Comparison of ENCODE assay signal across 25 mouse cellular contexts in the genomic region with DNA sequence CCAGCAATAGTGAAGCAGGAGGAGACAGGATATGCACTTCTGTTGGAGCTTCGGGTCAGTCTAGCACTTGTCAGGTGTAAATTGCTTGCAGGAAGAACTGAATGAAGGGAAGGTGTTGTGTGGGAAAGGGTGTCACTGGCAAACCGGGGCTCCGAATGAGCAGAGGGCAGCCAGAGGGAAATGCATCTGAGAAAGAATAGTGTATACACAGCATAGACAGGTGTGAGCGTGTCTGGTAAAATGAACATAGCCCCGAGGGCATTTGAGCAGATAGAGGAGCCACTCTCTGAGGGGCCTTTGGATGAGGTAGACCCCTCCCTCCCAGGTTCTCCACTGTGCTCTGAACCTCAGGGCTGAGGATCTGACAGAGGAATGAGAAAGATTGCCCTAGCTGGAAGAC. TPM values are rescaled to one million over a fixed set of nuclear protein-coding genes. Genes with fewer than 3 reads are reported as not detected.
DNase-seq lines count a peak whose midpoint lies in the region; ATAC-seq and TF ChIP-seq lines count a peak whose summit lies in the region.
"Had no signal": no experiment of that assay in that cellular context is flagged by ENCODE, and none has a peak within 500 bp of the region (broad histone marks: within the 10 kb centered on the region; RNA-seq: fewer than 3 reads in every experiment).

No protein-coding gene starts in this region.

- DNase-seq in frontal cortex, postnatal 14 days (ENCODE audit: low spot score in 2 of 2), result peak; percentile 2 to 4
- no peak for DNase-seq in frontal cortex, postnatal 10 days (ENCODE audit: low spot score in 2 of 2)
- no peak for DNase-seq in midbrain, embryonic 14.5 days
- DNase-seq in left cerebral cortex, adult 11 months (ENCODE audit: low spot score), result no peak
- DNase-seq: adrenal gland, adult 8-10 months; cerebellum, adult 11-12 months; cerebellum, postnatal 10 days; gastrocnemius, adult 2 months; heart, postnatal 10 days; liver, embryonic 13.5 days; lung, adult 2 months; lung, postnatal 14 days; right cerebral cortex, adult 18-20 months had no signal

- peaks cover 30% of the 10 kb centered on the region for H3K4me1 ChIP-seq in kidney, embryonic 16.5 days (ENCODE audit: insufficient read depth, low read length)
- H3K4me1 ChIP-seq in kidney, embryonic 14.5 days (ENCODE audit: control insufficient read depth, insufficient read depth, low read length), result no peaks in the 10 kb centered on the region; the same call in 1 of the 2 replicates
- H3K4me1 ChIP-seq in midbrain, embryonic 15.5 days, result peaks cover 13% of the 10 kb centered on the region
- peaks cover 6% of the 10 kb centered on the region; the same call in 1 of the 2 replicates for H3K4me1 ChIP-seq in midbrain, embryonic 14.5 days (ENCODE audit: control insufficient read depth, insufficient read depth, low read length)
- H3K4me1 ChIP-seq in ES-Bruce4 (ENCODE audit: control insufficient read depth, insufficient read depth, low read length), result peaks cover 6% of the 10 kb centered on the region

- no peak overlapping the region for H3K4me2 ChIP-seq in kidney, embryonic 16.5 days (replicated peaks; ENCODE audit: low read depth, low read length)
- no peak overlapping the region for H3K4me2 ChIP-seq in kidney, embryonic 14.5 days (replicated peaks; ENCODE audit: low read depth, low read length)
- H3K4me2 ChIP-seq in midbrain, embryonic 15.5 days, result no peak overlapping the region
- no peak overlapping the region for H3K4me2 ChIP-seq in midbrain, embryonic 14.5 days (ENCODE audit: low read length)
- H3K4me2 ChIP-seq: heart, embryonic 11.5 days; liver, embryonic 13.5 days; midbrain, embryonic 13.5 days; neural tube, embryonic 13.5 days had no signal

- H3K9me3 ChIP-seq in kidney, embryonic 16.5 days (ENCODE audit: low read length), result no peaks in the 10 kb centered on the region
- H3K9me3 ChIP-seq in kidney, embryonic 14.5 days (ENCODE audit: control insufficient read depth, low read length), result no peaks in the 10 kb centered on the region
- no peaks in the 10 kb centered on the region for H3K9me3 ChIP-seq in midbrain, embryonic 15.5 days
- H3K9me3 ChIP-seq in midbrain, embryonic 14.5 days (ENCODE audit: control insufficient read depth, low read length), result no peaks in the 10 kb centered on the region
- no peaks in the 10 kb centered on the region for H3K9me3 ChIP-seq in ES-Bruce4 (replicated peaks; ENCODE audit: control insufficient read depth, insufficient read depth, low read length, poor library complexity, severe bottlenecking)
- H3K9me3 ChIP-seq: embryonic facial prominence, embryonic 10.5 days; hindbrain, embryonic 10.5 days; liver, embryonic 13.5 days; midbrain, embryonic 13.5 days; neural tube, embryonic 13.5 days had no signal

- no peaks in the 10 kb centered on the region for H3K27me3 ChIP-seq in kidney, embryonic 16.5 days (ENCODE audit: insufficient read depth, low read length)
- no peaks in the 10 kb centered on the region; the same call in 1 of the 2 replicates for H3K27me3 ChIP-seq in kidney, embryonic 14.5 days (ENCODE audit: control insufficient read depth, insufficient read depth, low read length)
- 0 out of 2 replicates have a peak, but pooled peaks cover 2% of the 10 kb centered on the region for H3K27me3 ChIP-seq in midbrain, embryonic 15.5 days (replicated peaks)
- H3K27me3 ChIP-seq in midbrain, embryonic 14.5 days (ENCODE audit: control insufficient read depth, insufficient read depth, low read length), result peaks cover 17% of the 10 kb centered on the region; the same call in 1 of the 2 replicates
- peaks cover 4% of the 10 kb centered on the region; the same call in 1 of the 2 replicates for H3K27me3 ChIP-seq in ES-Bruce4 (ENCODE audit: control insufficient read depth, insufficient read depth, low read length, poor library complexity, severe bottlenecking)

- WGBS in kidney, embryonic 16.5 days, result 50% methylated on average over 5 of the region's 5 CpGs
- 57% methylated on average over 5 of the region's 5 CpGs for WGBS in kidney, embryonic 14.5 days
- 77% methylated on average over 5 of the region's 5 CpGs for WGBS in midbrain, embryonic 15.5 days
- WGBS in midbrain, embryonic 14.5 days, result 78% methylated on average over 5 of the region's 5 CpGs

- TF ChIP-seq CTCF in ES-Bruce4 (IDR thresholded peaks at IDR 0.05; ENCODE audit: low read depth, low read length), result no peak

- no peak overlapping the region for H3K9ac ChIP-seq in kidney, embryonic 16.5 days (replicated peaks; ENCODE audit: low read length)
- no peak overlapping the region for H3K9ac ChIP-seq in kidney, embryonic 14.5 days (ENCODE audit: low read depth, low read length)
- H3K9ac ChIP-seq in midbrain, embryonic 15.5 days, result no peak overlapping the region
- H3K9ac ChIP-seq in midbrain, embryonic 14.5 days (replicated peaks; ENCODE audit: low read length), result no peak overlapping the region
- no peak overlapping the region for H3K9ac ChIP-seq in ES-Bruce4 (ENCODE audit: low read depth, poor library complexity, severe bottlenecking)
- H3K9ac ChIP-seq: liver, embryonic 13.5 days; midbrain, embryonic 13.5 days; neural tube, embryonic 13.5 days had no signal

- no peak overlapping the region for H3K4me3 ChIP-seq in kidney, embryonic 16.5 days (ENCODE audit: low read length)
- no peak overlapping the region for H3K4me3 ChIP-seq in kidney, embryonic 14.5 days (ENCODE audit: low read length)
- no peak overlapping the region for H3K4me3 ChIP-seq in midbrain, embryonic 15.5 days
- H3K4me3 ChIP-seq in midbrain, embryonic 14.5 days (replicated peaks; ENCODE audit: low read depth, low read length), result no peak overlapping the region
- H3K4me3 ChIP-seq in ES-Bruce4 (ENCODE audit: low read depth, low read length), result no peak overlapping the region
- H3K4me3 ChIP-seq: embryonic facial prominence, embryonic 10.5 days; gastrocnemius, adult 2 months; hindbrain, embryonic 10.5 days; left cerebral cortex, adult 2 months; liver, embryonic 13.5 days; midbrain, embryonic 13.5 days; myocyte; neural tube, embryonic 13.5 days had no signal

- H3K36me3 ChIP-seq in kidney, embryonic 16.5 days (ENCODE audit: insufficient read depth, low read length), result no peaks in the 10 kb centered on the region
- H3K36me3 ChIP-seq in kidney, embryonic 14.5 days (ENCODE audit: control insufficient read depth, insufficient read depth, low read length), result no peaks in the 10 kb centered on the region
- H3K36me3 ChIP-seq in midbrain, embryonic 15.5 days (replicated peaks), result no peaks in the 10 kb centered on the region
- H3K36me3 ChIP-seq in midbrain, embryonic 14.5 days (ENCODE audit: control insufficient read depth, insufficient read depth, low read length), result no peaks in the 10 kb centered on the region
- no peaks in the 10 kb centered on the region for H3K36me3 ChIP-seq in ES-Bruce4 (ENCODE audit: control insufficient read depth, insufficient read depth, low read length, poor library complexity, severe bottlenecking)
- H3K36me3 ChIP-seq: embryonic facial prominence, embryonic 10.5 days; hindbrain, embryonic 10.5 days; liver, embryonic 13.5 days; midbrain, embryonic 13.5 days; neural tube, embryonic 13.5 days had no signal

- peak overlapping the region; percentile 74 for H3K27ac ChIP-seq in kidney, embryonic 16.5 days (ENCODE audit: low read length)
- H3K27ac ChIP-seq in kidney, embryonic 14.5 days (ENCODE audit: low read depth, low read length), result no peak overlapping the region
- 0 out of 2 replicates have a peak overlapping the region, but pooled peaks have one; percentile 8 for H3K27ac ChIP-seq in midbrain, embryonic 15.5 days
- H3K27ac ChIP-seq in midbrain, embryonic 14.5 days (replicated peaks; ENCODE audit: low read depth, low read length), result no peak overlapping the region
- H3K27ac ChIP-seq in ES-Bruce4 (ENCODE audit: insufficient read depth, low read length), result 0 out of 2 replicates have a peak overlapping the region, but pooled peaks have one; percentile 17
- H3K27ac ChIP-seq: embryonic facial prominence, embryonic 10.5 days; gastrocnemius, adult 2 months; hindbrain, embryonic 10.5 days; left cerebral cortex, adult 2 months; liver, embryonic 13.5 days; midbrain, embryonic 13.5 days; neural tube, embryonic 13.5 days had no signal

- no peak for TF ChIP-seq POLR2A in ES-Bruce4 (IDR thresholded peaks at IDR 0.05; ENCODE audit: insufficient read depth, low read length)

- no peak for ATAC-seq in kidney, embryonic 16.5 days (ENCODE audit: low FRiP score, low TSS enrichment)
- ATAC-seq in kidney, embryonic 14.5 days (ENCODE audit: low FRiP score, low TSS enrichment), result no peak
- no peak for ATAC-seq in midbrain, embryonic 15.5 days (replicated peaks)
- ATAC-seq in midbrain, embryonic 14.5 days (ENCODE audit: low FRiP score, low TSS enrichment), result no peak
- ATAC-seq: intestine, postnatal 0 days; midbrain, embryonic 13.5 days had no signal

- TF ChIP-seq EP300 in ES-Bruce4 (IDR thresholded peaks at IDR 0.05; ENCODE audit: insufficient read depth, low read depth, low read length), result peak; percentile 43; the same call in 1 of the 2 replicates

RNA-seq across cellular contexts. Expression of gene BC034090, which starts 3.8 kb away (rescaled TPM):
- 8.2 and 9.1 TPM in 2 replicates for polyA plus RNA-seq in kidney, embryonic 16.5 days (2015; fragmentation: Nextera tagmentation; extraction: Ambion mirVana)
- polyA plus RNA-seq in kidney, embryonic 14.5 days (2014; fragmentation: Nextera tagmentation; extraction: Ambion mirVana), result 4.7 and 4.9 TPM in 2 replicates
- 4.0 and 4.3 TPM in 2 replicates for polyA plus RNA-seq in midbrain, embryonic 15.5 days (2015; fragmentation: Nextera tagmentation; extraction: Ambion mirVana)
- 3.4 and 3.5 TPM in 2 replicates for polyA plus RNA-seq in midbrain, embryonic 14.5 days (2014; fragmentation: Nextera tagmentation; extraction: Ambion mirVana)
- polyA plus RNA-seq in ES-Bruce4 (2011; ENCODE audit: insufficient read depth, insufficient read length, low read depth, missing spikeins), result 8.0 and 8.4 TPM in 2 replicates

Comparison
In these comparisons a context has a peak if more than half of its experiments do, and no peak if none do; other contexts are left out.
1. DNase-seq: peak in frontal cortex, postnatal 14 days (2 of 2); none in frontal cortex, postnatal 10 days (0 of 2), midbrain, embryonic 14.5 days (single experiment) and left cerebral cortex, adult 11 months (single experiment).
2. H3K27ac ChIP-seq: peak in kidney, embryonic 16.5 days (single experiment), midbrain, embryonic 15.5 days (single experiment) and ES-Bruce4 (single experiment); none in kidney, embryonic 14.5 days (single experiment) and midbrain, embryonic 14.5 days (single experiment).